Mouse (Mus musculus): ENCODE data around the gene Nop14. TPM values are rescaled to one million over a fixed set of nuclear protein-coding genes. Genes with fewer than 3 reads are reported as not detected.

The Nop14 gene
- polyA plus RNA-seq, 1 experiment: 19.5 TPM

DNA sequence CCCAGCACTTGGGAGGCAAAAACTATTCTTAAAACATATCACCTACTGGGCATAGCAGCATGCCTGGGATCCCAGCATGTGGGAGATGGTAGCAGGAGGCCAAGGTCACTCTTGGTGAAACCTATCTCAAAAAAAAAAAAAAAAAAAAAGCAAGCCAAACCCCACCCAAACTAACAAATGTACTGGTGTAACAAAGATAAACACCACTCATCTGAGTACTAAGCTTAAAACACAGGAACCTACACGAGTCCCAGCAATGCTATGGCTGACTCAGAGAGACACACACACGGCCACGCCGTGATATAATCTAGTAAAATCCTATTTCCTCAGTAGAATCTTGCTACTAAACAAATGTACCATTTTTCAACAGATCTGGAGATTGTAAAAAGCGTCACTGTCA is 7.0 kb downstream of the Nop14 start:
- no peak for DNase-seq
- Histone ChIP-seq H3K36me3 (ENCODE audit: control insufficient read depth, insufficient read depth, low read length) (peaks cover 78% of the 10 kb centered on the region), H3K4me1 (replicated peaks; ENCODE audit: control insufficient read depth, insufficient read depth, low read length) (no peaks in the 10 kb centered on the region), H3K27ac (ENCODE audit: control insufficient read depth, insufficient read depth, low read length) (no peak overlapping the region), H3K27me3 (ENCODE audit: control insufficient read depth, insufficient read depth, low read length) (no peaks in the 10 kb centered on the region), H3K4me3 (ENCODE audit: control insufficient read depth, insufficient read depth, low read length) (no peak overlapping the region)
- TF ChIP-seq POLR2A (IDR thresholded peaks at IDR 0.05; ENCODE audit: control insufficient read depth, extremely low read depth, insufficient read depth, low read length, poor library complexity) (no peak), CTCF (IDR thresholded peaks at IDR 0.05; ENCODE audit: borderline replicate concordance, control insufficient read depth, extremely low read depth, insufficient read depth, low read length, poor library complexity) (no peak)
- 94% methylated on average over 5 of the region's 5 CpGs for WGBS

DNA sequence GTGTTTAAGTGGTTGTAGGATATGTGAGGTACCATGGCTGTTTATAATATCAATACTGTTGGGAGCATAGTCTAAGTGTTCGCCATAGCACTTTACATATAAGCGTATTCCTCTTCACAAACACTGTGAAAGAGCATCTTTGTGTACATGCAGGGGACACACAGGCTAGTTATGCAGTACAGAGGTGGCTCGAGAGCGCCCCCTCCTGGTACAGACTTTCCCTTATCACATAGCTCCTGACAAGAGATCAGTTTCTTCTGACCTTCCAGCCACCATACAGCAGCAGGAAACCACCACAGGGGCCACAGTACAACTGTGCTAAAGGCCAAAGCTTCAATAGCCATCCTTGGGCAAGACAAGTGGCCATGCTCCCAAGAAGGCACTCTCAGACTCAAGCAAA is 12.4 kb downstream of the Nop14 start:
- WGBS: 53% methylated on average over 4 of the region's 4 CpGs
- DNase-seq: peak; percentile 69
- Histone ChIP-seq H3K4me3 (ENCODE audit: control insufficient read depth, insufficient read depth, low read length) (no peak overlapping the region), H3K27me3 (ENCODE audit: control insufficient read depth, insufficient read depth, low read length) (no peaks in the 10 kb centered on the region), H3K27ac (ENCODE audit: control insufficient read depth, insufficient read depth, low read length) (no peak overlapping the region), H3K4me1 (replicated peaks; ENCODE audit: control insufficient read depth, insufficient read depth, low read length) (no peaks in the 10 kb centered on the region), H3K36me3 (ENCODE audit: control insufficient read depth, insufficient read depth, low read length) (peaks cover 66% of the 10 kb centered on the region)
- TF ChIP-seq CTCF (IDR thresholded peaks at IDR 0.05; ENCODE audit: borderline replicate concordance, control insufficient read depth, extremely low read depth, insufficient read depth, low read length, poor library complexity) (peak; percentile 28; the same call in 1 of the 2 replicates), POLR2A (IDR thresholded peaks at IDR 0.05; ENCODE audit: control insufficient read depth, extremely low read depth, insufficient read depth, low read length, poor library complexity) (no peak)

DNA sequence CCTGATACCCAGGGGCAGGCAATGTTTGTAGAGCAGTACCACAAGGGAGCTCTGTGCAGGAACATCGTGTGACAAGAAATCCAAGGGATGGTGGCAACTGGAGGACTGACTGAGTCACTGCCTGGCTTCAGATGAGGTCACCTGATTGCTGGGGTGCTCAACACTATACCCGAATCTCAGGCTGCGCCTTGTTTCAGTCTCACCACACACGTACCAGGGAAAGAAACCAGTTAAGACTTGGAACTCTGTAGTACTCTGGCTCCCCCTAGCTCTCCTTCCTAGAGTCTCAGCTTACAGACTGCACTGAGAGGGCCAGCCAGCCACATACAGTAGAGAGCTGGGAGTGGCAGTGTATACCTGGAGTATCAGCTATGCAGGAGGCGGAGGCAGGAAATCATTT is 17.0 kb downstream of the Nop14 start:
- peak; percentile 51 for DNase-seq
- peaks cover 22% of the 10 kb centered on the region for H3K36me3 ChIP-seq (ENCODE audit: control insufficient read depth, insufficient read depth, low read length)
- H3K27ac ChIP-seq (ENCODE audit: control insufficient read depth, insufficient read depth, low read length): no peak overlapping the region
- H3K4me3 ChIP-seq (ENCODE audit: control insufficient read depth, insufficient read depth, low read length): no peak overlapping the region
- 77% methylated on average over 5 of the region's 5 CpGs for WGBS
- TF ChIP-seq CTCF (IDR thresholded peaks at IDR 0.05; ENCODE audit: borderline replicate concordance, control insufficient read depth, extremely low read depth, insufficient read depth, low read length, poor library complexity) (no peak), POLR2A (IDR thresholded peaks at IDR 0.05; ENCODE audit: control insufficient read depth, extremely low read depth, insufficient read depth, low read length, poor library complexity) (no peak)
- H3K27me3 ChIP-seq (ENCODE audit: control insufficient read depth, insufficient read depth, low read length): no peaks in the 10 kb centered on the region
- H3K4me1 ChIP-seq (replicated peaks; ENCODE audit: control insufficient read depth, insufficient read depth, low read length): no peaks in the 10 kb centered on the region

DNA sequence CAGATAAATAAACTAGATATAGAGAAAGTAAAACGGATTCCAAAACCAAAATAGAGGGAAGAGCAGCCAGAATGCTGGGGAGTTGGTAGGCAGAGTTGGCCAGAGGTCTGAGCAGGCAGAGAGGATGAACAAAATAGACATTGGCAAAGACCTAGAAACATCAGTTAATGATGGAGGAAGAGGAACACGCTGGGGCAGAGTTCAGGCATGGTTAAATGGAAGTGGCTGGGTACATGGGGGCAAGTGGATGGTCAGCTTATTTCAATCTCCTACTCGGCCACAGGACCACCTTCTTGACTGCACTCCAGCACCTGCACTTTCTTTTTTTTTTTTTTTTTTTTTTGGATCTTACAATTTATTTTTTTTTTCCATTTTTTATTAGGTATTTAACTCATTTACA is 18.0 kb downstream of the Nop14 start:
- 95% methylated on average over 3 of the region's 3 CpGs for WGBS

DNA sequence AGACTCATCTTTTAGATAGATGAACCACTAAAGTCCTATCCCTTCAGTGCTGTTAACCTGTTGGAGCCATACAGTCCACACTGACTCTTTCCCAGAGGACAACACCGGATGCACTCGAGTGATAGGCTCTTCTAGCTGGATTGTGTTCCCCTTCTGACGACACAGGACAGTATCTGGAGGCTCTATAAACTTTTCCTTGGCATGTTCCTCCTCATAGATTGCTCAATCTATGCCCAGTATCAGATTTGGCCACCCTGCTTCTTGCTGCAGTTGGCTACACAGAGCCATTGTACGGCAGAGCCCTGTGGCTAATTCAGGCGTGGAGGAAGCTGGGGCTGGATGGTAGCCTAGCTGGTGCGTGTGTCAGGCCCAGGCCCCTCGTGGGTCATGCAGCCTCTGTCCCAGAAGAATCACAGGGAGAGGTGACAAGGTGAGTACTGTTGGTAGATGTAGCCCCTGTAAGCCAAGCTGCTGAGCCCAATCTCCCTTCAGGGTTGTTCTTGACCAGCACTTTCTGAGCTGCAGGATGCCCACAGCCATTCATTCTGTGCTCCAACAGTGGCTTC is 22.3 kb downstream of the Nop14 start:
- no peaks in the 10 kb centered on the region; the same call in 1 of the 2 replicates for H3K36me3 ChIP-seq (ENCODE audit: control insufficient read depth, insufficient read depth, low read length)
- peaks cover 24% of the 10 kb centered on the region for H3K4me1 ChIP-seq (replicated peaks; ENCODE audit: control insufficient read depth, insufficient read depth, low read length)
- WGBS: 88% methylated on average over 7 of the region's 7 CpGs
- DNase-seq: no peak
- TF ChIP-seq POLR2A (IDR thresholded peaks at IDR 0.05; ENCODE audit: control insufficient read depth, extremely low read depth, insufficient read depth, low read length, poor library complexity) (no peak), CTCF (IDR thresholded peaks at IDR 0.05; ENCODE audit: borderline replicate concordance, control insufficient read depth, extremely low read depth, insufficient read depth, low read length, poor library complexity) (no peak)
- no peak overlapping the region for H3K27ac ChIP-seq (ENCODE audit: control insufficient read depth, insufficient read depth, low read length)
- H3K4me3 ChIP-seq (ENCODE audit: control insufficient read depth, insufficient read depth, low read length): no peak overlapping the region
- H3K27me3 ChIP-seq (ENCODE audit: control insufficient read depth, insufficient read depth, low read length): no peaks in the 10 kb centered on the region

More for the DNA sequence above, 18.0 kb downstream of the Nop14 start:
- H3K27me3 ChIP-seq (ENCODE audit: control insufficient read depth, insufficient read depth, low read length): no peaks in the 10 kb centered on the region
- H3K4me3 ChIP-seq (ENCODE audit: control insufficient read depth, insufficient read depth, low read length): no peak overlapping the region
- no peak overlapping the region for H3K27ac ChIP-seq (ENCODE audit: control insufficient read depth, insufficient read depth, low read length)
- DNase-seq: no peak
- no peaks in the 10 kb centered on the region for H3K4me1 ChIP-seq (replicated peaks; ENCODE audit: control insufficient read depth, insufficient read depth, low read length)
- peaks cover 16% of the 10 kb centered on the region for H3K36me3 ChIP-seq (ENCODE audit: control insufficient read depth, insufficient read depth, low read length)
- TF ChIP-seq POLR2A (IDR thresholded peaks at IDR 0.05; ENCODE audit: control insufficient read depth, extremely low read depth, insufficient read depth, low read length, poor library complexity) (no peak), CTCF (IDR thresholded peaks at IDR 0.05; ENCODE audit: borderline replicate concordance, control insufficient read depth, extremely low read depth, insufficient read depth, low read length, poor library complexity) (no peak)

DNA sequence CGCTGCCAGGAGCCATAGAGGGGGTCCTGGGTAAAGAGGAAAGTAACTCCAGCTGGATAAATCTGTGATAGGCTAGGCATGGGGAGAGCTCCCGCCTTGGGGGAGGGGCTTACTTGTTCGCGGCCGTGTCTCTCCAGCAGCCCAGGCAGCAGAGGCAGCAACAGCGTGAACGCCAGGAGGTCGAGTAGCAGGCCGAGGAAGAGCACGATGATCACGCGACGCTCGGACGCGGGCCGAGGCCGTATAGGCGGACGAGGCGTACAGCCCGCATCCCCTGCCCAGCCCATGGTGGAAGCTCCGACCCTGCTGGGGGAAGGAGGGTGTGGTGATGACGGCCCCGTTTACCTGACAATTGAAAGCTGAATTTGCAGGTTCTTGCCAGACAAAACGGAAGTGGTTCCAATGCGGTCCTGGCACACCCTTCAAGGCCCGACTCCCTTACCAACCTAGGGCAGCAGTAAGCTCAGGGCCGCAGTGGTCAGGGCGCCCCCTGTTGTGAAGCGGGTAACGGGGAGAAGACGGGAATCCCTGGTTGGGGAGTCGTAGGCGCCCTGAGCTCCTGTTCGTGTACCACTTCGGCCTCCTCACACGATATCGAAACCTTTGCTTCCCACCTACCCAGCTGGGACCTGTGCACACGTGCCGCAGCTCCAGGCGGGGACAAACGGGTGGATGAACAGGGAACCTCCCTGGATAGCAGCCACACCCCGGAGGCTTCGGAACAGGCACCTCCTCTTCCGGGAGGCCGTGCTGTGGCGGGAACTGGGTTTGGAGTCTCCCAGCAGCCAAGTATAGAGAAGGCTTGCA is 23.3 kb downstream of the Nop14 start, which contains the start of gene Mfsd10:
Mfsd10 (minus strand) TSS at position 732 of the 807 bp plus-strand sequence.
- Histone ChIP-seq H3K36me3 (ENCODE audit: control insufficient read depth, insufficient read depth, low read length) (no peaks in the 10 kb centered on the region; the same call in 1 of the 2 replicates), H3K4me1 (replicated peaks; ENCODE audit: control insufficient read depth, insufficient read depth, low read length) (peaks cover 24% of the 10 kb centered on the region), H3K27ac (ENCODE audit: control insufficient read depth, insufficient read depth, low read length) (peak within 1 kb of the TSS; percentile 46), H3K4me3 (ENCODE audit: control insufficient read depth, insufficient read depth, low read length) (peak within 1 kb of the TSS; percentile 76), H3K27me3 (ENCODE audit: control insufficient read depth, insufficient read depth, low read length) (no peaks in the 10 kb centered on the region)
- DNase-seq: peak; percentile 78
- TF ChIP-seq POLR2A (IDR thresholded peaks at IDR 0.05; ENCODE audit: control insufficient read depth, extremely low read depth, insufficient read depth, low read length, poor library complexity) (0 out of 2 replicates have a peak, but pooled peaks have one; percentile 30), CTCF (IDR thresholded peaks at IDR 0.05; ENCODE audit: borderline replicate concordance, control insufficient read depth, extremely low read depth, insufficient read depth, low read length, poor library complexity) (0 out of 2 replicates have a peak, but pooled peaks have one; percentile 57)
- WGBS: under 1% methylated on average over 48 of the region's 48 CpGs
